Mouse (Mus musculus) gastrocnemius, adult 8-10 months (tissue): ENCODE data around the gene Zc3h7b. TPM values are rescaled to one million over a fixed set of nuclear protein-coding genes. Genes with fewer than 3 reads are reported as not detected.

Source experiments
- DNase-seq, 2 experiments: peaks; one replicate each; pipeline ENCODE4 v3.0.0; 2022; ENCODE audit warnings: low spot score in 2 of 2
- total RNA-seq, 4 experiments: library from RNA; stranded (reverse); gene quantifications; 2 replicates each; pipeline ENCODE4 v1.2.4; 2022

The Zc3h7b gene
- total RNA-seq, 4 experiments from 2014 or later: 29.2 to 37.7 (median 33.5) TPM

DNA sequence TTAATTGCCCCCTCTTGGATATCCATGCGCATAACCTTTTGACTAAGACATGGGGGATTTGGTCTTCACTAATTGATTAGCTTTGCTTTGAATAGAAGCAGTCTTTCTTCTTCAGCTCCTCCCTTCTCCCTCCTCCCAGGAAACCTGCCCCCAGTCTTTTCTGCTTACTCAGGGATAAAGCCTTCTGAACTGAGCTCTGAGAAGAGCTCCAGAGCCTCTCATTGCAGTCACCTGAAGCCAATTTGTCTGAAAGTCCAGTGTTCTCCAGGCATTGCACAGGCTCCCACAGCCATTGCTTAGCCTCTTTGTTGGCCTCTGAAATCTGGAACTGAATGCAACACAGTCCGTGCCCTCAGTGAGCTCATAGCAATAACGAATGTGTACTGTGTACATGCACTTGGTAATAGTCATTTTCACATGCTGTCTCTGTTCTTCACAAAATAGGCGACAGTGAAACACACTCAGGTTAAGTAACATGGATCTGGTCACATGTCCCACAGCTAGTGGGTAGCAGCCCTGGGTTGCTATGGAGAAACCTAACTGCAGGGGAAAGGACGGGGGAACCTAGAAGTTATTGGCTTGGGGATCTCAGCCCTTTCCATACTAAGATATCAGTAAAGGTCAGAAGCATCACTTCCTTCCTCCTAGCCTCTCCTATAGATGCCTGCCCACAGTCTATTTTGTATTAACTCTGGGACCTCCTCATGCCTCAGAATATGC, 69.3 kb downstream of the Zc3h7b start:
- DNase-seq: no peak

- DNase-seq: peak in 1 of 2 experiments; percentile 57
These were observed 70.0 kb downstream of the Zc3h7b start for GRCm38 (mm10) chr15:81814716-81815370.

- no peak for DNase-seq
These were observed 73.5 kb downstream of the Zc3h7b start for GRCm38 (mm10) chr15:81818404-81818803.

- no peak for DNase-seq
These were observed 77.8 kb downstream of the Zc3h7b start for GRCm38 (mm10) chr15:81822631-81823030.

GRCm38 (mm10) chr15:81824832-81825231, 80.0 kb downstream of the Zc3h7b start:
- DNase-seq: no peak

GRCm38 (mm10) chr15:81828426-81829207, 83.8 kb downstream of the Zc3h7b start:
- peak in 1 of 2 experiments; percentile 34 for DNase-seq

DNA sequence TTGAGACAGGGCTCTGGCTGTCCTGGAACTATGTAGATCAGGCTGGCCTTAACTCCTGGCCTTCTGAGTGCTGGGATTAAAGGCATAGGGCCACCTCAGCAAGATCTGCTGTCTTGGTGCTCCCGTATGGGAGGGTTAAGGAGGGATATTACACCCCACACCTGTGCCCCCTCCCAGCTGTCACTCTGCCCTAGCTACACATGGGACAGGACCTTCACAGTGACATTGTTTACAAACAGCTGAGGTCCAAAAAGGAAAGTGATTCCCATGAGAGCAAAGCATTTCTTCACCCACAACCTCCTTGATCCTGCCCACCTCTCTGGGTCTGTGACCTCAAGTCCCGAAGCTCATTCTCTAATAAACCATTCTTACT, 84.3 kb downstream of the Zc3h7b start:
- DNase-seq: no peak

DNA sequence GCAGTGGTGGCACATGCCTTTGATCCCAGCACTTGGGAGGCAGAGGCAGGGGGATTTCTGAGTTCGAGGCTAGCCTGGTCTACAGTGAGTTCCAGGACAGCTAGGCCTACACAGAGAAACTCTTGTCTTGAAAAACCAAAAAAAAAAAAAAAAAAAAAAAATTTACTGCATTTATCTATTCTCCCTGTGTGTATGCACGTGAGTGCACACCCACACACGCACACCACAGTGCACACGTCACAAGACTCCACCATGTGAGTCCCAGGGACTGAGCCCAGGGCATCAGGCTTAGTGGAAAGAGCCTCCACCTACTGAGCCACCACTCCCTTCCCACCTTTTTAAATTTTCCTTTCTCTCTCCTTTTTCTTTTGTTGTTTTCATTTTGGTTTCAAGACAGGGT, 85.7 kb downstream of the Zc3h7b start:
- no peak for DNase-seq

DNA sequence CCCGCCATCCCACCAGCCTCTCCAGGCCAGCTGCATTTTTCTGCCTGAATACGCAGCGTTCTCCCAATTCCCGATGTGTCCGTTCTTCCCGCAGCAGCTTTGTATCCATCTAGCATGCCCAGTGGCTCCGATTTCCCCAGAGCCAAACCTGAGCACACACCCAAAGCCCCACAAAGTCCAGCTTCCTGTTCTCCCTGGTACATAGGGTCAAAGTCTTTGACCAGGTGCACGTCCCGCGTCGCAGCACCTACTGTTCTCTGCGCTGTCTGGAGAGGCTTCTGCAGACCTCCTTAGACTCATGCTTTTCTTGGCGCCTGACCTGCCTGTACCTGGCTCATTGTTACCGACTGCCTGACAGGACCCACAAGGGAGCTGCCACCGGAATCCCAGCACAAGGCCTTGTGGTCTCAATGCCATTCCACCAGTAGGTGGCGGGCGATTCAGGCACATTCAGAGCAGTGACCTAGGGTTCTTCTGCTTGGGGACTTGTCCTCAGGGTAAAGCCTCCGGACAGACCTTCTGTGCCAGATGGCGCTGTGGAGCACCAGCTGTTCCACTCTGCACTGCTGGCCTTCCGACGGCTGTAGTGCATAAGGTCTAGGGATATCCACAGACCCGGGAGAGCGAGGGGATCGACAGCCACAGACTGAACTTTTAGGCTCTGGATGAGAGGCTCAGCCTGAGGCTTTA, 86.4 kb downstream of the Zc3h7b start:
- DNase-seq: peak; percentile 89 to 92

- DNase-seq: no peak
These were observed 87.4 kb downstream of the Zc3h7b start for GRCm38 (mm10) chr15:81832219-81832618.

DNA sequence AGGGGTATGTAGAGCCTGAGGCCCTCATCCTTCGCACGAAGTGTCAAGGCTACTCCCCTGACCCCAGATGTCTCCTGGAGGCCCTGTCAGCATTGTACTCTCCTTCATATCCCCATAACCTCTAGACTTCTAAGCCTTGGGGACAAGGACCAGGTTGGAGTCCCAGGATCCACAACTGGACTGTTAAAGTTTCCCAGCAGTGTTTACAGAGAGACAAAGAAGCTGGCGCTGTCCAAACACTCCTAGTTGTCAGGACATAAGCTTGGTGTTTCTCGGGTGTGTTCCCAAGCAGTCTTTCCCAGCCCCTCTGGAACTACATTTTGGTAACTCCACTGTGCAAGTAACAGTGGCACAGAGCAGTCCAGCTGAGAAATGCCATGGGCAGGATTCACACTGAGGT, 88.6 kb downstream of the Zc3h7b start:
- no peak for DNase-seq

DNA sequence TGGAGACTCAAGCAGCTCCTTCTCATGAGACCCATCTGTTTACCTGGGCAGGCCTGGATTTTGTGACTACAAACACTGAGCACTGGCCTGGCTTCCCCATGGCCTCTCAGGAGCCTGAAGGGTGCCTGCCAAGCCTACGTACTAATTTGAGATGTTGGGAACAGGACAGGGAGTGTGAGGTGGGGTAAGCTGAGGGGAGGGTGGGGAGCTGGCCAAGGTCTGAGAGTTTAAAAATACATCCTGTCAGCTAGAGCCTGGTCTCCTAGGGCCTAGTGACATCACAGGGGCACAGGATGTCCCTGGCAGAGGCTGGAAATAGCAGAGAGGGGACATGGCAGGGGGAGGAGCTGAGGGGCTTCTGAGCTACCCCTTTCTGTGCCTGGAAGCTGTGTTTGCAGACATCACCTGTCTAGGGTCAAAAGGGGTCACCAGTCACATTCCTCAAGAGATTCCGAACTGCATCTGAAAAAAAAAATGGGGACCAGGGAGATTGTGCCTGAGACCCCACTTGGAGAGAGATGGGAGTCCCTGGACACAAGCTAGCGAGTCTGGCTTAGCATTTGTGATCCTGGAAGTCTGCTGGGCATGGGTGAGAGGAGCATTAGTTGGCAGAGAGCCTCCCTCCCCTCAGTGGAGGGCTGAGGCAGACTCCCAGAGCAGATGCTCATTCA, 89.4 kb downstream of the Zc3h7b start:
- peak; percentile 73 to 87 for DNase-seq

- peak in 1 of 2 experiments; percentile 55 for DNase-seq
These were observed 90.4 kb downstream of the Zc3h7b start for GRCm38 (mm10) chr15:81835007-81835880.

GRCm38 (mm10) chr15:81836124-81836821, 91.4 kb downstream of the Zc3h7b start:
- peak; percentile 93 to 97 for DNase-seq

GRCm38 (mm10) chr15:81836966-81837920, 92.4 kb downstream of the Zc3h7b start:
- DNase-seq: no peak

GRCm38 (mm10) chr15:81838554-81839235, 93.8 kb downstream of the Zc3h7b start:
- no peak for DNase-seq

- DNase-seq: peak; percentile 95 to 97
These were observed 94.8 kb downstream of the Zc3h7b start for GRCm38 (mm10) chr15:81839634-81840033.

GRCm38 (mm10) chr15:81840306-81840705, 95.4 kb downstream of the Zc3h7b start:
- no peak for DNase-seq
